Mouse (Mus musculus) small intestine, adult 2 months (tissue): ENCODE data around the gene Atf1.

Experiments
- CTCF ChIP-seq: fragments of 200-500 bp; IDR thresholded peaks from 2 replicates; pipeline ENCODE4 v1.5.1; 2012; ENCODE audit warnings: low read depth, mild to moderate bottlenecking, control low read depth, inconsistent platforms, low read length, moderate library complexity, mixed read lengths; ENCODE audit not compliant: insufficient replicate concordance, insufficient read length; ENCODE audit errors: extremely low read depth
- POLR2A ChIP-seq: fragments of 200-500 bp; IDR thresholded peaks from 2 replicates; pipeline ENCODE4 v1.6.1; 2012; ENCODE audit warnings: low read depth, mild to moderate bottlenecking, control low read depth, inconsistent platforms, low read length, moderate library complexity

GRCm38 (mm10) chr15:100231616-100232525 lies 4.3 kb downstream of the Atf1 start:
- no peak for TF ChIP-seq CTCF
- no peak for TF ChIP-seq POLR2A
